Mouse (Mus musculus) urinary bladder, postnatal 36 days (tissue): ENCODE results near the gene Fsd1l.
"Not testable (repeated sequence)": the region's sequence is repeated elsewhere in the genome, so short reads cannot be mapped to it uniquely, and the experiment has no call there.

Experiments used
- DNase-seq, 2 experiments: peaks; one replicate each; pipeline ENCODE4 v3.0.0; 2022; ENCODE audit warnings: low spot score in 2 of 2, mixed read lengths in 1 of 2

Fsd1l gene

DNA sequence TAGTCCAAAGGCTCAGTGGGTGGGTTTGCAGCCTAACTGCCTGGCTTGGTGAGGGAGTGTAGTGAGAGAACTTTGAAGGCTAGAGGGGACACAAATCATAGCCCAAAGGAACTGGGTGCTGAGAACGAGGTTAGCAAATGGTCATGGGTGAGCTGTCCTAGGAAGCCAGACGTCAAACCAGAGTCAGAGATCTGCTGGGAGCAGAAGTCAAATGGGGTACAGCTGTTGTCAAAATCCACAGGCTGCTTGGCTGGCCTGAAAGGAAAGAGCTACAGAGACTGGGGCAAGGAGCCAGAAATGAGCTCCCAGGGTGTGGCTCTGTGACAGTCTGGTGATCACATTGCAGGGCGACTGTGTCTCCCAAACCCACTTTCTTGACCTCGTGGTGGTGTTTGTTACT lies 2.3 kb upstream of the Fsd1l start:
- peak; percentile 23 to 39 for DNase-seq

DNA sequence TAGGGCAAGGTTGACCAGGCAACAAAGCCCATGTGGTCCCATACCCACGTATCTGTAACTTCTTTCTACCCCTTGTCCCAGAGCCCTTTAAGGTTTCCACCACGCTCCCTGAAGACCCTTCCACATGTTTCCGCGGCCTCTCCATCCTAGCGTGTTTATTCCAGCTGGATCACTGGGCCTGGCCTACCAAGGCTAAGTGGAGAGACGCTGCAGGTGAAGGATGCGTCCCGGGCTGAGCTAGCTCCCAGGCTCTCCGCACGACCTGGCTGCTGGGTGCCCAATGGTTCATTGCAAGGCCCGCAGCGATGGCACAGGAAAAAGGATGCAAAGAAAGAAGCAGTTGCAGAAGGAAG lies 332 bp upstream of the Fsd1l start:
- no peak for DNase-seq

DNA sequence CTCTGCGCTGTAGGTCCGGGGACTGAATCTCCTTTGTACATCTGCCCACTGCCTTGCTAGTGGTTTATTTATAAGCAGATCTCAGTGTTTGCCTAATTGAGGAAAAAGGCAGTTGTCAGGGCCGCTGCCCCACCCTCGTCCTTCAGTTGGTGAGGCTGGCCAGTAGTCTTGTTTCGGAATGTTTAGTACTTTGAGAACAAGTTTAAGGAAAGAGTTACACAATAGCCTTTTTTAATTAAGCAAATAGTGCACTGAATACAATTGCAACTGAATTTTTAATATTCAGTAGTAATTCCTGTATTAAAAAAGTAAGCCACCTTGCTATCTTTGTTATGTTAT lies 709 bp downstream of the Fsd1l start:
- no peak for DNase-seq

DNA sequence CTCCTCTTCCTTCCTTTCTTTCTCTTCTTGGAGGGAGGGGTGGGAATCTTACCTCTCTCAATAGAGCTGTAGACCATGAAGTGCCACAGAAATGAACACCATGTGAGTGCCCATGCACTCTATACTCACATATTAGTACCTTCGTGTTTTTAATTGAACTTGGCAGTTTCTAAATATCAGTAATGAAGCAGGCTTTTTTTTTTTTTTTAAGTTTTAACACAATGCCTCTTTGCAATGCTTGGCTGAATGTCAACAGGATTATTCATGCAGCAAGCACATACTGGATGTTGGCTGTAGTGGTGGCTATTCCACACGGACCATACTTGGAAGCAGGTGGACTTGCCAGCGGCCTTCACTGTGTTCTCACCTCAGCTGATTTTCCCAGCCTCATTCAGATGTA lies 4.1 kb downstream of the Fsd1l start:
- DNase-seq: no peak

DNA sequence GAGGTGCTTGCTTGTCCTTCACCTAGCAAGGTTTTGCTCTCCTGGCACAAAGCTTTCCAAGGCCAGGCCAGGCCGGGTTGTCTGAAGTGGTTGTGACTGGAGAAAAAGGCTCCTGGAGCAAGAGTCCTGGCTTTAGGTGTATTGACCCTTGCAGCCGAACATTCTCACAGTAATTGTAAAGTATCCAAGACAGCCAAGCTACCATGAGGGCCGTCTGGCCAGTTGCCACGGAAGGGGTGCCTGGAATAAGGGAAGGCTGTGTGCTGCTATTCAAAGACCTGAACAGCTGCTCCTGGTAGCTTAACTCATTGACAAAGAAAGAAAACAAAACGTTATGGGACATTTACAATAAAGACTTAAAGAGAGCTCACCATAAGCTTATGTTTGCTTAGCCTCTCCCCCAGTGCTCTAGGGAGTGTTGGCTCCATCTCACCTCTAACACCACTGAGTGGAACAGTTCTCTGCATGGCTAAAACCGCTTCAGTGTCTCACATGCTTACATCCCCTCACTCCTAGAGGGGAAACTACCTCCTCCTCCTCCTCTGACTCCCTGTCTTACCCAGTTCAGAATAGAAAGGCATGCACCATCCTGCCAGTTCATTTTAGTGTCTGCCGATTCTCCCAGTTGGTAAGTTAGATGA lies 6.1 kb downstream of the Fsd1l start:
- DNase-seq: no peak

DNA sequence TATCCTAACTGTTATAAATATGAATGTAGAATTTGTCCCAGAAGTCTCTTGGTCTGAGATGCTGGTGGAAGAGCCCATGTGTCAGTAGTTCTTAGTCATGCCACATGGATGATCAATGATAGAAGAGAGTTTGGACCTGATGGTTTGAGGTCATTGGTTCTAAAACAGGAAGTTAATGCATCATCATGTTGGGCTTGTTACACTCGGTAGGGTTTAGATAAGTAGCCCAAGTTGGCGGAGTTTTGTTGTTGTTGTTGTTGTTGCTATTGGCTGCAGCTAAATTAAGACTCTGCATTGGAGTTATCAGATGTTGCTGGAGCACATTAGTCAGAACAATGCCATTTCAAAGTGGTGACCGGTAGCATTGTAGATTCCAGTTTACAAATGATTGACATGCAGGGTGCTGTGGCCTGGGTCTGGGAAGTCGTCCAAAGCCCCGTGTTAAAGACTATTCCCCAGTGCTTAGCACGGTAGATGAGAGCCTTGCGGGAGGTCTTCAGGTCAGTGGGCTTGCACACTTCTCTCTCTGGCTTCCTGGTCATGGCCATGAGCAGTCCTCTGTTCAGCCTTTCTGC lies 7.4 kb downstream of the Fsd1l start:
- no peak for DNase-seq

DNA sequence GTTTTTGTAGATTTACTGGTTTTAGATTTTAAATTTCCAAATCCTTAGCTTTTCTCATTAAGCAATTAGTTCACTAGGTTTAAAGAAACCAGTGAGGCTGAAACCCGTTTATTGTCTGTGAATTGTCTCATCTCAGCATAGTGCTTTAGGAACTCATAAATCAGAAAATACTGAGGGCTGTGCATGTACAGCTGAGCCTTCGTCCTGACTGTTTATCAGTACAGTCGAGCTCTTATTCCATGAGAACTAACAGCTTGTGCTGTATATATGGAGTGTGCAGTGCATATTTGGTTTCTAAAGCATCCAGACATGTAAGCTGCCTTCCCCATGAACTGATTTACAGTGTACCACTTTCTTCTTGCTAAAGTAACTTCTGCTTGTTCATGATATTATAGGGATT lies 26.8 kb downstream of the Fsd1l start:
- DNase-seq: no peak

DNA sequence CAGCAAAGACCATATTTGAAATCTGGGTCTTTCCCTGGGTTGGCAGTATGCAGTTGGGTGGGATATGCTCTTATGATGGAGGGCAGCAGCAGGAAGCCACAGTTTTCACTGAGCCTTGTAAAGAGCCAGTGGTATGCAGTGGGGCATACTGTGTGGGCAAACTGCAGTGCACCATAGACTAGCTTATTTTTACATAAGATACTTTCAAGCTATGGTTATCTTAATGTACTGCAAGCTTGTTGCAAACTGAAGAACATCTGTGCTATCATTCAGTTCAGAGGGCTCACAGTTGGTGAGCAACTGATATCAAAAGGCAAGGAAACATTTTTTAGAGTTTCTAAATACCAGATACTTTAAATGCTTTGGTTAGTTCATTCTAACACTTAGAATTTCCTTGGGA lies 29.4 kb downstream of the Fsd1l start:
- DNase-seq: no peak

DNA sequence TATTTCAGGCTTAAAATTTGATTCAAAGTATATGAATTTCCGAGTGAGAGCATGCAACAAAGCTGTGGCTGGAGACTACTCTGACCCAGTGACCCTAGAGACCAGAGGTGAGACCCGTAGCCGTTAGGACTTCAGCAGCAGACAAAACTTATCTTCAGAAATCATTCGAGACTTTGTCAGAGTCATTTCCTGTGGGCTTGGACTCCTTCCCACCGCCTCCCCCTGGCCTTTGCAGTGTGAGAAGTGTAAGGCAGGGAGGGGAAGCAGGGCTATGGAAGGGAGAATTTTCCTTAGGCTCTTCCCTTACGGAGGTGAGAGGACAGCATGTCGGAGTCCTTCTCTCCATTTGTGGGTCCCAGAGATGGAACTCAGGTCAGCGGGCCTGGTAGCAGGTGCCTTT lies 50.8 kb downstream of the Fsd1l start:
- DNase-seq: no peak

DNA sequence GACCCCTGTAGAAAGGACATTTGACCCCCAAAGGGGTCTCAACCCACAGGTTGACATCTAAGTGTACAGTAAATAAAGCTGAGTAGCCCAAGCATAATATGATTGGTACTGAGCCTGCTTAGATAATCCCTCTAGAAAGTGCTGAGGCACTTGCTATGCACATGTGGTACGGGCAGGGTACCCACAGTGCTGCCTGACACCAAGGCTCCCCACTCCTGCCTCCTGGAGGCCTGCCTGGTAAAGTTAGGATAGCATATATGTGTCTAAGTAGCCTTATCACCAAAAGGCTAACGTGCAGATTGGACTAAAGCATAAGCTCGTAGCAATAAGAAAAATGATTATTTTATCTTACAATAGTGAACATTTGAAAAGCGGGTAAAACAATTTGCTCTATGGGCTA lies 57.7 kb downstream of the Fsd1l start:
- no peak for DNase-seq

DNA sequence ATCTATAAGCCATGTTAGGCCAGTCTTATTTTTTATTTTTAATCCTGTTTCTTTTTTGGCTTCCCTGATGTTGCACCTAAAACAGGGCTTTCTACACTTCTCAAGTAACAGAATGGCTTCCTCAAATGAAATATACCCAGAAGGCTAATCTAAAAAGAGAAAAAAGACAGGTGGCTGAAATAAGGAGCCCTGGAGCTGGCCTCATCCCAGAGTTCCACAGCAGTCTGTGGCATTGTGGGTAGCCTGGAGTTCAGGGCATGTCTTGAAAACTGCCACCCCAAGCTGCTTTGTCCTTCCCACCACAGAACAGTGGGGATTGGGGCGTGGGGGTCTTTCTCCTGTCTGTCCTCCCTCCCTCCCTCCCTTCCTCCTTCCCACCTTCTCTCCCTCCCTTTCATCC lies 60.1 kb downstream of the Fsd1l start:
- no peak for DNase-seq

DNA sequence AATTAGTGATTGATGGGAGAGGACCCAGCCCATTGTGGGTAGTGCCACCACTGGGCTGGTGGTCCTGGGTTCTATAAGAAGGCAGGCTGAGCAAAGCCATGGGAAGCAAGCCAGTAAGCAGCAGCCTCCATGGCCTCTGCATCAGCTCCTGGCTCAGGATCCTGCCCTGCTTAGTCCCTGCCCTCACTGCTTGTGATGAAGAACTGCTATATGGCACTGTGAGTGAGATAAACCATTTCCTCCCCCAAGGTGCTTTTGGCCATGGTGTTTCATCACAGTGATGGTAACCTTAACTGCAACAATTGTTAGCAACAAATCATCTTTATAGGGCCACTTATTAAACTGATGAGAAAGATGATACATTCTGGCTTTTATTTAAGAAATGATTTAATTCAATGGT lies 77.9 kb downstream of the Fsd1l start:
- DNase-seq: not testable (repeated sequence)

DNA sequence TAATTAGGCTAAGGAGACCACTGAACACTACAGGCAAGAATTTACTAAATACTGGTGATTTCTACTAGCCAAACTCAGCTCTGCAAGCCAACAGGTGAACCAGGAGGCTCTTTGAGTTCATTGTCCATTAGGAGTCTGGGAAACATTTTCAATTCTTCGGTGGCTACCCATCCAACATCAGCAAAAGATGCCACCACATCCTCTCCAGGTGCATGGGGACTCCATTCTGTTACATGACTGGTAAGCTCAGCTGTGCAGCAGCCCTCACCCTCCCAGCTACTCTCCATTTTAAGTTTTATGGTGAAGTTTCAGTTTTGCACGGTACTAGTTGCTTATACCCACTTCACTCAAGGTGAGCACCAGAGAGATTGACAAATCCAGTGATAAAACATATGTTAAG lies 78.8 kb downstream of the Fsd1l start:
- DNase-seq: no peak

DNA sequence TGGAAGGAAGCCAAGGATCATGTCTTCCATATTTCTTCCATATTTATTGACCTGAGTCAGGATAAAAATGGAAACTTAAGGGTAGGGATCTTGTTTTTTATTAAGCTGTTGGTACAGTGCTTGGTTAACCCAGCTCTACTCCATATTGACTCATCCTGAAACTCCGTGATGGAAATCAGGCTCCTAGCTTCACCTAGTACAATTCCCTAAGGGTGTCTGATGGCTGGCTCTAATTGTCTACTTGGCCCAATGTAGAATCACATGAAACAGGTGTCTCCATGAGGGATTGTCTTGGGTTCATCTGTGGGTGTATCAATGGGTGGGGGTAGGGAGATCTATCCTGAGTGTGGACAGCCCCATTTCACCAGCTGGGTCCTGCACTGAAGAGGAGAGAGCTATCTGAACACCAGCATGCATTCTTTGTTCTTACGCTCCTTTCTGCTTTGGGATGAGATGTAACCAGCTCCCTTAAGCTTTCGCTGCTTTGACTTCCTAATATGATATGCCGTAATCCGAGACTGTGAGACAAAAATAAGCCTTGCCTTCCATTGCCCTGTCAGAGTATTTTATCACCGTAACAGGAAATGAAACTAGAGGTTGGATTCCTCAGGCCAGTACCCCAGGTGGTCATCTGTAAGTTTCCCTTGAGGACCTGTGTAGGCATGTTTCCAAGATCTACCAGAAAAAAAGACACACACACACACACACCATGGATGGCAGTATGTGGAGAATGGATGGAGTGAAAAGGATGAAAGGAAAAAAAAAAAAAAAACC lies 79.5 kb downstream of the Fsd1l start:
- DNase-seq: no peak

DNA sequence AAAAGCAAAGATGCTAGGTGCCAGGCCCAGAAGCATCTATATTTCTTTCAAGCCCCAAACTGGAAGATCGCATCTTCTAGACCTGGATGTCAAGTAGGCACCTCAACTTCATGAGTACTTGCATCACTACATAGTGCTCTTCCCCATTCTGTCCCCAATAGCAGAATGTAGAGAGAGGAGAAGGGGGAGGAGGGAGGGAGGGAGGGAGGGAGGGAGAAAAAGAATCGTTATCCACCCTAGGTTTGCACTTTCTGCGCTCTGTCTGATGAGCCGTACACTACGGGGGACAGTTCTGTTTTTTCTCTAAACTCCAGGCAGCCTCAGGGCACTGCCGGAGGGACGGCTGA lies 82.4 kb downstream of the Fsd1l start, which contains the start of gene Fktn:
TSS of gene Fktn (plus strand) at position 295 of the 347 bp plus-strand sequence.
- no peak for DNase-seq

DNA sequence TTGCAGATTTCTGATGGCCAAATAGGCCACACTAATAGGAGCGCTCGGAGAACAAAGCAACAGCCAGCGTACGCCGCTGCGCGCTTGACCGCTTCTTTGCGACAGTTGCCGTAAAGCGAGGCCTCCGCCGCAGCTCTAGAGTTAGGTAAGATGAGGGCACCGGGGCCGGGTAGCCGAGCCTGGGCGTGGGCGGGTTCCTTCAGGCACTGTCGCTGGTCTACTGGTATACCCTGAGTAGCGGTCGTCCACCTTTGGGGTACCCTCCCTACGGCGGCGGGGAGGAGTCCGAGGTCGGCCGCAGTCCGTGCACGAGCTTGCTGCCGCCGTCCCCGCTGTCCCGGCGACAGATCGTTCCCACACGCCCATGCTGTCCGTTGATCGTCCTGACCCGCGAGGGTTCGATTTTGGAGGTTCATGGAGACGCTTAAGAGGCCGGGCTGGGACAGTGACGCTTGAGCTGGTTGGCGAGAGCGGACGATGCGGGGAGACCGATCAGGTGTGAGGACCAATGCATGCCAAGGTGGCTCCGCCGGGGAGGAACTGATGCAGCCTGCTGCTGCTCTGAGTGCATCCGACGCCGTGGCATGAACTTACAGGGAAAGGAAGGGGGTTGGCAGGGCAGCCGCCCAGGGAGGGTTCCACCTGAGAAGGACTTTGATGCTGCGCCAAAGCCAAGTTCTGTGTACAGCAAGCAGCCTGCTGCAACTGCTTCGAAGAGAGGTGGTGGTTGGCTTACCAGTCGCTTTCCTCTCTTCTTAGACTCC lies 83.0 kb downstream of the Fsd1l start:
- DNase-seq: peak; percentile 82 to 87

DNA sequence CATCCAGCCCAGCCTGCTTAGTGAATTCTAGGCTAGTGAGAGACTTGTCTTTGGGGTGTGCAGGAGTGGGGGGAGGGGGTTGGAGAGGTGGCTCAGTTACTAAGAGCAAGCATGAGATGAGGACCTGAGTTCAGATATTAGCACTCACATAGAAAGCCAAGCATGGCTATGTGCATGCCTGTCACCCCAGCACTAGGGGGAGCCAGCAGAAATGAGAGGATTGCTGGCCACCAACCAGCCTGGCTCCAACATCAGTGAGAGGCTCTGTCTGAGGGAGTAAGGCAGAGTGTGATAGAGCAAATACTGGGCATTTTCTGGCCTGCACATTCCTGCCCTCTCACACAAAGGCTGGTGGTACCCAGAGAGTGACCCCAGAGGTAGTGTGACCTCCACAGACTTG lies 84.7 kb downstream of the Fsd1l start:
- DNase-seq: peak in 1 of 2 experiments; percentile 4

DNA sequence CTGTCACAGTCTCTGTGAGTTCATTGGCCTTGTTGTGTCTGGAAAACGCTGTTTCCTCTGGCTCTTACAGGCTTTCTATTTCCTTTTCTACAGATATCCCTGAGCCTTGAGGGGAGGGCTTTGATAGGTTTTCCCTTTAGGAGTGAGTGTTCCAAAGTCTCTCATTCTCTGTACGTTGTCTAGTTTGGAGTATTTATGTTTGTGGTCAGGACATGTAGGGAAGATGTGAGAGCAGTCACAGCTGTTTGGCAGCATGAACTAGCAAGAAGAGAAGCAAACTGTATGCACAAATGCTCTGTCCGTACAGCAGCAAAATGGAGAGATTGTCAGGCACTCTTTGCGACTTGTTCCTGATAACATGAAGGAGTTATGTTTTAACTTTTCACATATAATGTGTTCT lies 86.3 kb downstream of the Fsd1l start:
- no peak for DNase-seq

DNA sequence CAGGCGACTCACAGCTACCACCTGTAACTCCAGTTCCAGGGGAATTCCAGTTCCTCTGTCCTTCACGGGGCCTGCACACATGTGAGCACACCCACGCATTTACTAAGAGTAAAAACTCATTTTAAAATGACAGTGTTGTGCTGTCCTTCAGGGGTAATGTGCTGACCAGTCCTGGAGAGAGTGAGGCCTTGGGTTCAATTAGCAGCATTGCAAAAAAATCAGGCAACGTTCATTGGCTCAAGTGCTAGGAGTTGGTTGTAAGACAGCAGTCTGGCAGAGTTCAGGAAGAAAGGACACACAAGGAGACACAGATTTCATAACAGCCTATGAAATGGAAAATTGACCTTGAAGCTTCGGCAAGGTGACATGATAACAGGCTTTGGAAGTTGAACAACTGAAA lies 87.0 kb downstream of the Fsd1l start:
- no peak for DNase-seq

DNA sequence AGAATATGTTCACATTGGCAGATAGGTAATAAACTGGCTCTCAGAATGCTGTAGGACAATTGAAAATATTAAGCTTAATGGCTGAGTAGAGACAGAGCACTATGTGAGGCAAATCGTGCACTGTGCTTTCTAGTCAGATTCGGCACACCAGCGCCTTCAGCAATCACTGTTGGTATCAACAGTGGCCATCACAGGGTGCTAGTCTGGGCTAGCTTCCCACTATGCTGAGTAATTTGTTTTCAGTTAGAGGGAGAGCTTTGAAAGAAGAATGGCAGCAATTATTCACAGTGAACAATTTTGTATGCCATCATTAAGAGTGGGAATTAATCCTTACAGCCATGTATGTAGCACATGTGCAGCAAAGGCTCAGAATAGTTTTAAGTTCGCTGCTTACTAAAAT lies 91.2 kb downstream of the Fsd1l start:
- no peak for DNase-seq

DNA sequence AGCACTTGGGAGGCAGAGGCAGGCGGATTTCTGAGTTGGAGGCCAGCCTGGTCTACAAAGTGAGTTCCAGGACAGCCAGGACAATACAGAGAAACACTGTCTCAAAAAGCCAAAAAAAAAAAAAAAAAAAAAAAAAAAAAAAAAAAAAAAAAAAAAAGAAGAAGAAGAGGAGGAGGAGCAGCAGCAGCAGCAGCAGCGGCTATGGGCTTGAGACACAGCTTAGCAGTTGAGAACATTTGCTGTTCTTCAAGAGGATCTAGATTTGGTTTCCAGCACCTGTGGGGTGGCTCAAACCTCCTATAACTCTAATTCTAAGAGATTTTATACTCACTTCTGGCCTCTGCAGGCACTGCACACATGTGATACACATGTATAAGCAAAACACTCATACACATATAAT lies 94.8 kb downstream of the Fsd1l start:
- DNase-seq: not testable (repeated sequence)

DNA sequence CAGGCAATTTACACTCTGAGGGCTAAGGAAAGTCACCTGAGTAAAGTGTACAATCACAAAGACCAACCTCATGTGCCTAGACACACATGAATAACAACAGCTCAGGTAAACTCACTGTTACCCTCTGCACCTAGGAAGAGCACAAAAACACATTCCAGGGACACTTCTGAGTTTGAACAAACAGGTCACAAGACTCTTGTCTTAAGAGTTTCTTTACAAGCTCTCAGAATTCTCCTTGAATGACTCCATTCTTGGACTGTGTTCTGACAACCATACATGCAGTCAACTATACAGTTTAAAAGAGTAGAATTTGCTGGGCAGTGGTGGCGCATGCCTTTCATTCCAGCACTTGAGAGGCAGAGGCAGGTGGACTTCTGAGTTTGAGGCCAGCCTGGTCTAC lies 96.8 kb downstream of the Fsd1l start:
- DNase-seq: no peak
